Mouse (Mus musculus) lung, postnatal 36 days (tissue): ENCODE measurements at regions not wholly inside any gene's neighbourhood (a gene's known extent, or its start where the extent isn't known, plus 50 kb on each side); places are given as distances from the start of the nearest gene placed in this dataset.

Source experiments
- DNase-seq: peaks from one replicate; pipeline ENCODE4 v3.0.0; 2022; ENCODE audit warnings: mixed read lengths

GRCm38 (mm10) chr4:75730798-75731400 lies 452.8 kb upstream of the Dmac1 start:
- no peak for DNase-seq

DNA sequence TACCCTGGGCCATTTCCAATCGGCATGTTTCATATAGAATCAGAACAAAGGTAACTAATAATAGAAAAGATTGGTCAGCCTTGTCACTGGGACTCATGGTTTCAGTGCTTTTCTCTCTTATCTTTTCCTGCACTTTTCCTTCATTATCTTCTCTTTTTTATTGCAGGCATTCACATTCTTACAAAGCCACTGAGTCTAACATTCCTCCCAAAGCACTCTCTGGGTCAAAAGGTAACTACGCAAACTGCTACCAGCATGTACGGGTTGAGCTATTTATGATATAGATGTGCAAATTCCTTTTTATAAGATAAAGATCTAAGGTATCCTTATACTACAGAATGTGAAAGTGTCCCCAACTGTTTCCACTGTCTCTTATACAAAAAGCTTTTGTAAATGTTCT lies 436.5 kb upstream of the Dmac1 start:
- DNase-seq: no peak

GRCm38 (mm10) chr4:75713960-75714359 lies 435.9 kb upstream of the Dmac1 start:
- no peak for DNase-seq

DNA sequence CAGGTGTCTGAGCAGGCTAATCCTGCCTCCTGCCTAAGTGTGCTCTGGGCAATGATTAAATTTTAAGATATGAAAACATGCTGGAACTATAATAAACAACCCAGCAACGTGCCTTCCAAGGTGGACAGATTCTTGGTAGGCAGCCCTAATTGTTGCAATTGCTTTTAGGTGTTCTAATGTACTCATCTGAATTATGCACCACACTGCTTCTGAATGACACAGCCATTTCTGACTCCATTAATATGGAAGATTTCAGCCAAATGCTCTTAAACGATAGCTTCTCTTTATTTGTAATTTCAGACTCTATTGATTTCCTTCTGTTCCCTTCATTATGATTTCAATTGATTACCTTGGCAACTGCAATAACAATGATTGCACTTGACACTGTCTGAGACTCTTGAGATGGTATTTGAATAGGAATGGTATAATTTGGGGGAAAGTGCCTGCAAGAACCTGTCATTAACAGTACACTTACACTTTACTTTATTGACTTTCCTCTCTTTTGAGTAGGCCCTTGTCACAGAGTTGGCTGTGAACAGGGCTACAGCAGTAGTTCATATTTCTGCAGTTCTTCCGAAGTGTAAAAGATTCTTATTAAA lies 422.8 kb upstream of the Dmac1 start:
- DNase-seq: peak; percentile 5

GRCm38 (mm10) chr4:75676590-75677174 lies 398.6 kb upstream of the Dmac1 start:
- DNase-seq: no peak

DNA sequence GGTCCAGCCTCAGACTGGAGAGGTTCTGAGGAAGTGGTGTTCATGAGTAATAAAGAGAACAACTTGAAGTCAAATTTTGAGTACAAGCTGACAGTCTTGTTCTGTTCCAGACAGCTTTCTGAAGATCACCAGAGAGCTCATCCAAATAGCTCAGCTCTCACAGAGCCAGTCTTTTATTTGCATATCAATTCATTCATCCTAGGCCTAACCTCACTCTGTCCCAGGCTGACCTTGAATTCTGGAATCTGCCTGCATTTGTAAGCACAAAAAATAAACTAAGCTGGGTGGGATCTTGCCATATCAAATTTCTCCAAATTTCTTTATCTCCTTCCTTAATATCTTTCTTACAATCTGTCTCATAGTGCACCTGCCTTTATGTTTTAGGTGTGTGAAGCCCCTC lies 362.9 kb upstream of the Dmac1 start:
- no peak for DNase-seq

GRCm38 (mm10) chr4:75636627-75637026 lies 358.5 kb upstream of the Dmac1 start:
- no peak for DNase-seq

DNA sequence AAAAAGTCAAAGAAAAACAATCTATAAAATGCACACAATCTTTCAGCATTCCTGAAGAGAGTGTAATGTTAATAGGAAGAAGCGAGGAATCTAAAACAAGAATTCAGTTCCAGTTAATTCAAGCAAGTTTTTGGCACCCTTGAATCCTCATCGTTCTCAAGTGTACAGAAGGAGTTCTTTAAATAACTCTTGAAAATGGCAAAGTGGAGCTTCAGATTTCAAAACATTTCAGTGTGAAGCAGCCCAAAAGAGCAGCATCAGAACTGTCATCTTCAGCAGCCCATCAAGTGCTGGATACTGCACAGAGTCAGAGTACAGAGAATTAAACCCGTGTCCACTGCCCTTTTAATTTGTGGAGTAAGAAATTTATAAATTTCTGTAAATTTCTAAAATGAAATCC lies 311.8 kb upstream of the Dmac1 start:
- no peak for DNase-seq

GRCm38 (mm10) chr4:75588095-75588875 lies 310.2 kb upstream of the Dmac1 start:
- no peak for DNase-seq

GRCm38 (mm10) chr4:75579865-75580264 lies 301.8 kb upstream of the Dmac1 start:
- DNase-seq: peak; percentile 1

DNA sequence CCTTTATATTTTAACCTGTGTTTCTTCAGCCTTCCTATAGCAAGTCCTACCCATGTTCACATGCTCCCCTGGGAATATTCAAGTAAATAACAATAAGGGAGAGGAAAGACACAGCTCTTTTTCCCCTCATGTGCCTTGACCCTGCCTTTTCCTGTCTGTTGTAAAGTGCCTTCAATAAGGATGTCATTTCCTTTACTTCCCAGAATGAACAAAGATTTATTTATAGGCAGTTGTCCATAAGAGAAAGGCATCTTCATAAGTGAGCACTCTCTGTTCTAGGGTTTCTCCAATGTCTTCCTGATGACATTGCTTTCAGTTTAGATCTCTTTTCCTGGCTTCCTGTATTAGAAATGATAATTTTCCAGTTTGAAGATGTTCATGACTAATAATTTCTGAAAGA lies 294.5 kb upstream of the Dmac1 start:
- no peak for DNase-seq

GRCm38 (mm10) chr4:75567630-75568029 lies 289.5 kb upstream of the Dmac1 start:
- no peak for DNase-seq

DNA sequence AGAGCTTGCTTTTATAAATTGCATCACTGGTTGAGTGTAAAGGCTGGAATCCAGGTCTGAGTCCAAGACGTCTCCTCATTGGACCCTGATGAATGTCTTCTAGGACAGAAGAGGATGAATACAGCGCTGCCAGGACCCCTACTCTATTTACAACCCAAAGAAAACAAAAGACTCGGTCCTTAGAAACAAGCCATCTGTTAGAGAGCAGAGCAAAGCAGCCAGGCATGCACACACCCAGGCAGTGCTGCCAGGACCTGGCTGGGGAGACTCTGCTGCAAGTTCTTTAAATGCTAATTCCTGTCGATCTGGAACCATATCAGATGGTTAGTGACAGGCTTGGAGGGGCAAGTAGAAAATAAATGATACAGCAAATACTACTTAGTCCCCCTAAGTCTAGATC lies 284.4 kb upstream of the Dmac1 start:
- no peak for DNase-seq

DNA sequence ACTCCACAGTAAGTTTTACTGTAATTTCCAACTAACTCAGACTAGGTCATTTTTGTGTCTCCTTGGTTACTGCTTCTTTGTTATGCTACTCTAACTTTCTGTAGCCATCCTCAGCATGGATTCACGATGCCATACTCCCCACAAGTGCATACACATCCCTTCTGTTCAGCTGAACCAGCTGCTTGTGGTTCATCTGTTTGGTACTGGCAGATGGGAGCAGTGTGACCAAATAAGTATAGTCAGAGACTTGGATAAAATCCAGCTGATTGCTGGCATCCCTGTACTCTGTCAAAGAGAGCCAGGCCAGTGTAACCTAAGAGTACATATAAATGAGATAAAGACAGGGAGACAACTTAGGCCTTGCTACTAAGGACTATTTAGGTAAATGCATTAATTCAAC lies 283.7 kb upstream of the Dmac1 start:
- no peak for DNase-seq

- DNase-seq: no peak
Measured at GRCm38 (mm10) chr4:75537787-75538186, 259.7 kb upstream of the Dmac1 start.

DNA sequence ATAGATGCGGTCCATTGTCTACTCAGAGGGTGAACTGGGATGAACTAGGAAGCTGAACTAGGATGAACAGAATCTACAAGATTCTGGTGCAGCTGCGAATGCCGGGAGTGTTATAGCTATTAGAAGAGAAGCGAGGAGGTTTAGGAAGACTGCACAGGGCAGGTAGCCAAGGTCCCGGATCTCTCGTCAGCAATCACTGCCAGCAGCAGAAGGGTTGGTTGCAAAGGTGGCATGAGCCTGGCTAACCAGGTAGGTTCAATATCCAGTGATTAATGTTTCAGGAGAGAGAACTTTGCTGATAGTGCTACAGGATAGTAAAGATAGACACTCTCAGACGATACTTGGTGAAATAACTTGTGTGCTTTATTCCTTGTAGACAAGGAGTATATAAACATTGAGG lies 257.0 kb upstream of the Dmac1 start:
- no peak for DNase-seq

GRCm38 (mm10) chr4:75529607-75530006 lies 251.5 kb upstream of the Dmac1 start:
- no peak for DNase-seq

- no peak for DNase-seq
Measured at GRCm38 (mm10) chr4:75517459-75518158, 239.5 kb upstream of the Dmac1 start.
